Mouse (Mus musculus) ES-E14 (cell line): ENCODE measurements around the gene Vgll1.

ENCODE experiments used
- CHD2 ChIP-seq: IDR thresholded peaks from 2 replicates; pipeline ENCODE4 v1.6.1; 2014; ENCODE audit warnings: mild to moderate bottlenecking, low read depth, low read length, inconsistent platforms
- HCFC1 ChIP-seq: IDR thresholded peaks from 2 replicates; pipeline ENCODE4 v1.6.1; 2012; ENCODE audit warnings: low read length, inconsistent platforms, borderline replicate concordance; ENCODE audit not compliant: insufficient read depth
- MAFK ChIP-seq: IDR thresholded peaks from 2 replicates; pipeline ENCODE4 v1.6.1; 2014; ENCODE audit warnings: mild to moderate bottlenecking, low read depth, low read length, inconsistent platforms; ENCODE audit not compliant: insufficient read depth
- ZC3H11A ChIP-seq: IDR thresholded peaks from 2 replicates; pipeline ENCODE4 v1.6.1; 2012; ENCODE audit warnings: low read depth, mild to moderate bottlenecking, inconsistent platforms, low read length, borderline replicate concordance

DNA sequence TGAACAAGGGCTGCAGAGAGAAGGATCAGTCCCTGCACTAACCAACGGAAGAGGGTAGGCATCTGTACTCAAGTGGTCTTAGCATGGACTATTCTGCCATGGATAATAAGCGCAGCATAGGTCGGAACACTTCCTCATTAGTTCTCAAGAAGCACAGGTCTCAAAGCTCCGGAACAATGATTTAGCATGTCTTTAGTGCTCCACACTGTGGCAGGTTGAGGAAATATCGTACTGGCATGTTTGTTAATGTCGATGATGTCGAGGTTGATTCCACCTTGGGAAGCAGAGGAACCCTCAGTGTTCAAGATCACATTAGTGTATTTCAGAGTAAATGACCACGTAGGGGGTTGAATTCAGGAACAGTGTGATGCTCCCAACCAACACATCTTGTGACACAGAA, 30.2 kb downstream of the Vgll1 start:
- TF ChIP-seq CHD2 (no peak), MAFK (no peak), HCFC1 (no peak), ZC3H11A (no peak)
